Mouse (Mus musculus) mesoderm, embryonic 11.5 days (tissue): Measurements from ENCODE around the gene Usp10.

Experiments
- DNase-seq: peaks from one replicate; pipeline ENCODE4 v3.0.0-alpha.2; 2012; ENCODE audit warnings: low read depth, low spot score

Usp10 gene

GRCm38 (mm10) chr8:119909944-119910546 is at the start of gene Usp10:
Gene Usp10 (plus strand): TSS chr8:119910360.
- DNase-seq: no peak

GRCm38 (mm10) chr8:119861706-119862389 is 48.3 kb upstream of the Usp10 start, which contains the start of gene Klhl36:
Gene Klhl36 (plus strand): TSS chr8:119862266.
- peak; percentile 94 for DNase-seq

GRCm38 (mm10) chr8:119862390-119862734 is 47.8 kb upstream of the Usp10 start:
- no peak for DNase-seq

- DNase-seq: no peak
Observed at GRCm38 (mm10) chr8:119862749-119863148, 47.4 kb upstream of the Usp10 start.

GRCm38 (mm10) chr8:119869616-119870015 is 40.5 kb upstream of the Usp10 start:
- no peak for DNase-seq

GRCm38 (mm10) chr8:119873181-119873580 is 37.0 kb upstream of the Usp10 start:
- no peak for DNase-seq

GRCm38 (mm10) chr8:119881301-119881700 is 28.9 kb upstream of the Usp10 start:
- no peak for DNase-seq

- no peak for DNase-seq
Observed at GRCm38 (mm10) chr8:119881917-119882316, 28.2 kb upstream of the Usp10 start.

- DNase-seq: no peak
Observed at GRCm38 (mm10) chr8:119883281-119883680, 26.9 kb upstream of the Usp10 start.

- DNase-seq: peak; percentile 33
Observed at GRCm38 (mm10) chr8:119885612-119886011, 24.5 kb upstream of the Usp10 start.

GRCm38 (mm10) chr8:119887130-119887529 is 23.0 kb upstream of the Usp10 start:
- DNase-seq: peak; percentile 49

- no peak for DNase-seq
Observed at GRCm38 (mm10) chr8:119888012-119888411, 22.1 kb upstream of the Usp10 start.

- no peak for DNase-seq
Observed at GRCm38 (mm10) chr8:119897069-119897468, 13.1 kb upstream of the Usp10 start.

GRCm38 (mm10) chr8:119897933-119898332 is 12.2 kb upstream of the Usp10 start:
- DNase-seq: no peak

GRCm38 (mm10) chr8:119901349-119901748 is 8.8 kb upstream of the Usp10 start:
- DNase-seq: no peak

GRCm38 (mm10) chr8:119901952-119902351 is 8.2 kb upstream of the Usp10 start:
- DNase-seq: no peak

- peak; percentile 39 for DNase-seq
Observed at GRCm38 (mm10) chr8:119904323-119904911, 5.7 kb upstream of the Usp10 start.

- peak; percentile 90 for DNase-seq
Observed at GRCm38 (mm10) chr8:119910547-119911257, 542 bp downstream of the Usp10 start, which contains the start of gene Gm20388. Gene Gm20388 (plus strand): TSS chr8:119910841.

GRCm38 (mm10) chr8:119911258-119911962 is 1.2 kb downstream of the Usp10 start:
- peak; percentile 49 for DNase-seq

GRCm38 (mm10) chr8:119912643-119913042 is 2.5 kb downstream of the Usp10 start:
- DNase-seq: no peak

GRCm38 (mm10) chr8:119913181-119913580 is 3.0 kb downstream of the Usp10 start:
- no peak for DNase-seq

GRCm38 (mm10) chr8:119914161-119914560 is 4.0 kb downstream of the Usp10 start:
- no peak for DNase-seq
